Mouse (Mus musculus) activated CD4-positive, CD25-positive, alpha-beta regulatory T cell (primary cell): ENCODE measurements around the gene Pskh1. TPM values are rescaled to one million over a fixed set of nuclear protein-coding genes. Genes with fewer than 3 reads are reported as not detected.

Experiments
- polyA plus RNA-seq, 2 experiments: library from polyadenylated mRNA; unstranded; fragments of 100-300 nt; shearing (Covaris generic); gene quantifications; one replicate each; pipeline ENCODE4 v1.2.1; 2017

Pskh1 gene
- 10 to 100 TPM; 18.0 to 22.4 TPM for polyA plus RNA-seq

GRCm38 (mm10) chr8:105900180-105900940, at the start of gene Pskh1:
Gene Pskh1, plus strand, starts transcription at chr8:105900441.

GRCm38 (mm10) chr8:105853178-105853577, 47.1 kb upstream of the Pskh1 start, which contains the start of gene Cenpt:
Gene Cenpt, minus strand, starts transcription at chr8:105853278.

GRCm38 (mm10) chr8:105854715-105855216, 45.5 kb upstream of the Pskh1 start, which contains the start of gene Thap11:
Gene Thap11, plus strand, starts transcription at chr8:105855132.

GRCm38 (mm10) chr8:105860143-105860981, 39.9 kb upstream of the Pskh1 start, which contains the start of gene Nutf2:
Gene Nutf2, plus strand, starts transcription at chr8:105860580.

GRCm38 (mm10) chr8:105880754-105881520, 19.3 kb upstream of the Pskh1 start, which contains the start of gene Edc4:
Gene Edc4, plus strand, starts transcription at chr8:105880881.

GRCm38 (mm10) chr8:105893339-105893738, 6.9 kb upstream of the Pskh1 start, which contains the start of gene Nrn1l:
Gene Nrn1l, plus strand, starts transcription at chr8:105893567.

GRCm38 (mm10) chr8:105933762-105934161, 33.5 kb downstream of the Pskh1 start, which contains the start of gene Ctrl:
Gene Ctrl, minus strand, starts transcription at chr8:105933862.

GRCm38 (mm10) chr8:105938306-105938669, 38.0 kb downstream of the Pskh1 start, which contains the start of gene Psmb10:
Gene Psmb10, minus strand, starts transcription at chr8:105938444.

GRCm38 (mm10) chr8:105943321-105943739, 43.1 kb downstream of the Pskh1 start, which contains the start of gene Lcat:
Gene Lcat, minus strand, starts transcription at chr8:105943382.

GRCm38 (mm10) chr8:105965905-105966341, 65.7 kb downstream of the Pskh1 start, which contains the start of gene Slc12a4:
Gene Slc12a4, minus strand, starts transcription at chr8:105966097.

GRCm38 (mm10) chr8:105979325-105979724, 79.1 kb downstream of the Pskh1 start, which contains the start of gene Dpep3:
Gene Dpep3, minus strand, starts transcription at chr8:105979429.

Other genes with a start within 250 kb of the Pskh1 start
- gene Carmil2, start 214.2 kb upstream of the Pskh1 start, polyA plus RNA-seq, result 100 to 1,000 TPM in 1 of 2 experiments, 10 to 100 TPM in 1; 90.8 to 130 TPM
- gene Acd, start 199.3 kb upstream of the Pskh1 start, polyA plus RNA-seq, result 10 to 100 TPM; 65.1 to 65.6 TPM
- 10 to 100 TPM in 1 of 2 experiments, 1 to 10 TPM in 1; 8.3 to 10.2 TPM for gene Pard6a, start 199.3 kb upstream of the Pskh1 start, polyA plus RNA-seq
- under 1 TPM in 1 of 2 experiments, not detected in 1; 0.26 TPM for gene 4933405L10Rik, start 192.8 kb upstream of the Pskh1 start, polyA plus RNA-seq
- gene Enkd1, start 192.2 kb upstream of the Pskh1 start, polyA plus RNA-seq, result 1 to 10 TPM; 1.8 to 6.9 TPM
- gene Gfod2, start 141.8 kb upstream of the Pskh1 start, polyA plus RNA-seq, result 1 to 10 TPM; 2.1 to 4.7 TPM
- gene Ranbp10, start 73.1 kb upstream of the Pskh1 start, polyA plus RNA-seq, result 10 to 100 TPM; 23.7 to 27.1 TPM
- gene Tsnaxip1, start 72.7 kb upstream of the Pskh1 start, polyA plus RNA-seq, result under 1 TPM in 1 of 2 experiments, not detected in 1; 0.10 TPM
- gene Cenpt, start 47.2 kb upstream of the Pskh1 start, polyA plus RNA-seq, result 10 to 100 TPM; 12.8 to 21.8 TPM
- 10 to 100 TPM; 26.6 to 30.2 TPM for gene Thap11, start 45.3 kb upstream of the Pskh1 start, polyA plus RNA-seq
- 10 to 100 TPM in 1 of 2 experiments, 1 to 10 TPM in 1; 8.9 to 11.9 TPM for gene Nutf2, start 39.9 kb upstream of the Pskh1 start, polyA plus RNA-seq
- gene Edc4, start 19.6 kb upstream of the Pskh1 start, polyA plus RNA-seq, result 10 to 100 TPM; 49.6 to 60.5 TPM
- gene Nrn1l, start 6.9 kb upstream of the Pskh1 start, polyA plus RNA-seq, result under 1 TPM; 0.47 to 0.92 TPM
- 1 to 10 TPM; 1.7 to 2.0 TPM for gene Ctrl, start 33.4 kb downstream of the Pskh1 start, polyA plus RNA-seq
- 100 to 1,000 TPM; 512 to 532 TPM for gene Psmb10, start 38.0 kb downstream of the Pskh1 start, polyA plus RNA-seq
- under 1 TPM in 1 of 2 experiments, not detected in 1; 0.52 TPM for gene Lcat, start 42.9 kb downstream of the Pskh1 start, polyA plus RNA-seq
- gene Slc12a4, start 65.7 kb downstream of the Pskh1 start, polyA plus RNA-seq, result 10 to 100 TPM; 12.8 to 16.4 TPM
- gene Dpep3, start 79.0 kb downstream of the Pskh1 start, polyA plus RNA-seq, result not detected
- 10 to 100 TPM; 22.9 to 25.6 TPM for gene Dus2, start 90.9 kb downstream of the Pskh1 start, polyA plus RNA-seq
- under 1 TPM; 0.16 to 0.33 TPM for gene Dpep2nb, start 105.5 kb downstream of the Pskh1 start, polyA plus RNA-seq
- gene Ddx28, start 111.4 kb downstream of the Pskh1 start, polyA plus RNA-seq, result 10 to 100 TPM; 16.9 to 18.8 TPM
- 100 to 1,000 TPM; 130 to 146 TPM for gene Nfatc3, start 158.4 kb downstream of the Pskh1 start, polyA plus RNA-seq
- gene Esrp2, start 236.5 kb downstream of the Pskh1 start, polyA plus RNA-seq, result 1 to 10 TPM in 1 of 2 experiments, under 1 TPM in 1; 0.47 to 1.6 TPM
- 10 to 100 TPM in 1 of 2 experiments, 1 to 10 TPM in 1; 8.3 to 11.1 TPM for gene Pla2g15, start 250.0 kb downstream of the Pskh1 start, polyA plus RNA-seq